Mouse (Mus musculus): ENCODE data around the gene Fgf4. TPM values are rescaled to one million over a fixed set of nuclear protein-coding genes. Genes with fewer than 3 reads are reported as not detected.

Fgf4 gene
- polyA plus RNA-seq, 1 experiment = not detected

DNA sequence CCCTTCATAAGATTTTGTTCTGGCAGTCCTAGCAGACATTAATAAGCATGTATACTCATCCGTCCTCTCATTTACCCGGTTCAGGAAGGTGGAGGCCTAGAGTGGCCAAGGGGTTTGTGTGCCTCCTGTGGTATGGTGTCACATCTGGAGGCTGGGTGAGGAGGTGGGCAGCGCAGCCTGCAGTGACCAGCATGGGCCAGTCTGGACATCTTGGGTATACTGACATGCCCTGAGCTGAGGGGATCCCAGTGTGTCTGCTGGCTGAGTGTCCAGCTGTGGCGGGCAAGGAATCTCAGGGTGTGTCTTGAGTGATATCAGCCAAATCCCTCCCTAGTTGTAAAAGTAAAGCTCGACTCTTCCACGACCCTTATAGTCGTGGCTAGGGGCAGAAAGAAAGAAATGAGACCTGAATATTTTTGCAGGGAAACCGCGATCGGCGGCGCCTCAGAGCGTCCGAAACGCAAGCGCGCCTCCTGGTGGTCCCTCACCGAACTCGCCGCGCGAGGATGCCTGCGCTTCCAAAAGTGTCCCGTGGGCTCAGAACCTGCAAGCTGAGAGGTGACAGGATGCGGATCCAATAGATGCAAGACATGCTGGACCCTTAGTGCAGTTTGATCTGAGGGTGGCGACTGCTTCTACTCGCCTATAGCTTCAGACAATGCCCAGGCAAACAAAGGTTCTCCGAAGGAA lies 59.7 kb downstream of the Fgf4 start:
- WGBS = 15% methylated on average over 28 of the region's 28 CpGs
- no peaks in the 10 kb centered on the region for H3K27me3 ChIP-seq (ENCODE audit: control insufficient read depth, insufficient read depth, low read length)
- H3K36me3 ChIP-seq (ENCODE audit: control insufficient read depth, insufficient read depth, low read length) = no peaks in the 10 kb centered on the region
- DNase-seq (ENCODE audit: low read depth in 1 of 2, low spot score in 2 of 2) = peak in 1 of 2 experiments; percentile 45
- no peak overlapping the region for H3K27ac ChIP-seq (ENCODE audit: insufficient read depth, low read length)
- TF ChIP-seq POLR2A (IDR thresholded peaks at IDR 0.05; ENCODE audit: low read depth, low read length) (no peak), CTCF (IDR thresholded peaks at IDR 0.05; ENCODE audit: extremely low read depth, insufficient read depth, insufficient read length, insufficient replicate concordance) (peak; percentile 88)
- H3K4me3 ChIP-seq (ENCODE audit: extremely low read depth, insufficient read depth, insufficient read length) = no peak overlapping the region
- no peaks in the 10 kb centered on the region for H3K4me1 ChIP-seq (ENCODE audit: control insufficient read depth, insufficient read depth, insufficient read length)

DNA sequence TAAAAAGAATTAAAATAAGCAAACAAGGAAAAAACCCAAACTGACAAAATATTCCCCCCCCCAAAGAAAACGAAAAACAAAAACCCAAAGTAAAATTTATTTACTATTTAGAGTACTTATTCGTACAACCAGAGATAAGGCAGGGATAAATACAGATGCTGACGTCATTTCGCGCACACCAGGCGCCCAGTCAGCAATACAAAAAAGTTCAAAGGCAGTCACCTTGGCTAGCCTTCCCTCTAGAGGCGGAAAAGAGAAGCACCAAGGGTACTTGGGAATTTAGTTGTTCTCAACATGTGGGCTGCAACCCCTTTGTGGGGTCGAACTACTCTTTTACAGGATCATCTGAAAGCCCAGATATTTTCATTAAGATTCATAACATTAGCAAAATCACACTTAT lies 60.6 kb downstream of the Fgf4 start:
- Histone ChIP-seq H3K36me3 (ENCODE audit: control insufficient read depth, insufficient read depth, low read length) (no peaks in the 10 kb centered on the region), H3K27ac (ENCODE audit: insufficient read depth, low read length) (no peak overlapping the region), H3K4me1 (ENCODE audit: control insufficient read depth, insufficient read depth, insufficient read length) (no peaks in the 10 kb centered on the region), H3K27me3 (ENCODE audit: control insufficient read depth, insufficient read depth, low read length) (no peaks in the 10 kb centered on the region), H3K4me3 (ENCODE audit: extremely low read depth, insufficient read depth, insufficient read length) (no peak overlapping the region)
- DNase-seq (ENCODE audit: low read depth in 1 of 2, low spot score in 2 of 2) = no peak
- 14% methylated on average over 8 of the region's 8 CpGs for WGBS
- TF ChIP-seq POLR2A (IDR thresholded peaks at IDR 0.05; ENCODE audit: low read depth, low read length) (no peak), CTCF (IDR thresholded peaks at IDR 0.05; ENCODE audit: extremely low read depth, insufficient read depth, insufficient read length, insufficient replicate concordance) (no peak)

DNA sequence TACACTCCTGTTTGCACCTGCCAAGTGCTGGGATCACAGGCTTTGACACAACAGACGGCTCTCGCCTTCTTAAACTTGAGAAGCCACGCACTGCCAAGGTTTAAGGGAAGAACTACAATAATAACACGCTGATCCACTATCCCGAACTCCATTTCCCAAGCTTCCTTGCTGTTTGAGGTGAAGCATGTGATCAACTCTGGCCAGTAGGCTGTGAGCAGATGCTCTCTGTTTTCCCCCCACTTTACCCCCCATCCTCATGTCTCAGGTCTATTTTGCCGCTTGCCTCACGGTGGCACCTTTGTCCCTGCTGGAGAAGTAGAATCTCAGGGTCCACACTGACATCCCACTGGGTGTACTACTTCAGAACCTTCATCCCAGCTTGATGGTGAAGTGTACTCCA lies 61.5 kb downstream of the Fgf4 start:
- 75% methylated on average over 7 of the region's 7 CpGs for WGBS
- no peak overlapping the region for H3K27ac ChIP-seq (ENCODE audit: insufficient read depth, low read length)
- no peaks in the 10 kb centered on the region for H3K4me1 ChIP-seq (ENCODE audit: control insufficient read depth, insufficient read depth, insufficient read length)
- TF ChIP-seq CTCF (IDR thresholded peaks at IDR 0.05; ENCODE audit: extremely low read depth, insufficient read depth, insufficient read length, insufficient replicate concordance) (no peak), POLR2A (IDR thresholded peaks at IDR 0.05; ENCODE audit: low read depth, low read length) (no peak)
- no peak for DNase-seq (ENCODE audit: low read depth in 1 of 2, low spot score in 2 of 2)
- no peaks in the 10 kb centered on the region for H3K36me3 ChIP-seq (ENCODE audit: control insufficient read depth, insufficient read depth, low read length)
- H3K27me3 ChIP-seq (ENCODE audit: control insufficient read depth, insufficient read depth, low read length) = no peaks in the 10 kb centered on the region
- H3K4me3 ChIP-seq (ENCODE audit: extremely low read depth, insufficient read depth, insufficient read length) = no peak overlapping the region

- DNase-seq (ENCODE audit: low read depth in 1 of 2, low spot score in 2 of 2) = no peak
- Histone ChIP-seq H3K4me1 (ENCODE audit: control insufficient read depth, insufficient read depth, insufficient read length) (peaks cover 6% of the 10 kb centered on the region; the same call in 1 of the 2 replicates), H3K4me3 (ENCODE audit: extremely low read depth, insufficient read depth, insufficient read length) (no peak overlapping the region), H3K27me3 (ENCODE audit: control insufficient read depth, insufficient read depth, low read length) (no peaks in the 10 kb centered on the region), H3K27ac (ENCODE audit: insufficient read depth, low read length) (no peak overlapping the region), H3K36me3 (ENCODE audit: control insufficient read depth, insufficient read depth, low read length) (no peaks in the 10 kb centered on the region)
- 78% methylated on average over 1 of the region's 1 CpGs for WGBS
- TF ChIP-seq POLR2A (IDR thresholded peaks at IDR 0.05; ENCODE audit: low read depth, low read length) (no peak), CTCF (IDR thresholded peaks at IDR 0.05; ENCODE audit: extremely low read depth, insufficient read depth, insufficient read length, insufficient replicate concordance) (no peak)
Observed at GRCm38 (mm10) chr7:144911121-144911520, 64.0 kb downstream of the Fgf4 start.

DNA sequence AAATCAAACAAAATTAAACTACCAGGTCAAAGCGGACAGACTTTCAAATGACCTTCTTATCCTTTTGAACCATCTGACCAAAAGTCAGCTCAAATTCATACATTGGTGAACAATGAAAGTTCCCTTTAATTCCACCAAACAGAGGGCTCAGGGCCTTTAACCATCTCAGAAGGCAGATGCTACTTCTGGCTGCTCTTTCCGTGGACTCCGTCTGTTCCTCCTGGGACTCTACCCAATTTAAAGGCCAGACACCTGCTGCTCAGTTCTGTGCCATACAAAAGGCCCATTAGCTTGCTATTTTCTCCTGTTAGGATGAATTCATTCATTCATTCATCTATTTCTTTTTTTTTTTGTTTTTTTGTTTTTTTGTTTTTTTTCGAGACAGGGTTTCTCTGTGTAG lies 65.7 kb downstream of the Fgf4 start:
- no peak overlapping the region for H3K27ac ChIP-seq (ENCODE audit: insufficient read depth, low read length)
- H3K4me3 ChIP-seq (ENCODE audit: extremely low read depth, insufficient read depth, insufficient read length) = no peak overlapping the region
- peaks cover 4% of the 10 kb centered on the region for H3K36me3 ChIP-seq (ENCODE audit: control insufficient read depth, insufficient read depth, low read length)
- H3K4me1 ChIP-seq (ENCODE audit: control insufficient read depth, insufficient read depth, insufficient read length) = peaks cover 8% of the 10 kb centered on the region; the same call in 1 of the 2 replicates
- TF ChIP-seq CTCF (IDR thresholded peaks at IDR 0.05; ENCODE audit: extremely low read depth, insufficient read depth, insufficient read length, insufficient replicate concordance) (no peak), POLR2A (IDR thresholded peaks at IDR 0.05; ENCODE audit: low read depth, low read length) (no peak)
- H3K27me3 ChIP-seq (ENCODE audit: control insufficient read depth, insufficient read depth, low read length) = no peaks in the 10 kb centered on the region
- DNase-seq (ENCODE audit: low read depth in 1 of 2, low spot score in 2 of 2) = no peak
- WGBS = 89% methylated on average over 4 of the region's 4 CpGs

DNA sequence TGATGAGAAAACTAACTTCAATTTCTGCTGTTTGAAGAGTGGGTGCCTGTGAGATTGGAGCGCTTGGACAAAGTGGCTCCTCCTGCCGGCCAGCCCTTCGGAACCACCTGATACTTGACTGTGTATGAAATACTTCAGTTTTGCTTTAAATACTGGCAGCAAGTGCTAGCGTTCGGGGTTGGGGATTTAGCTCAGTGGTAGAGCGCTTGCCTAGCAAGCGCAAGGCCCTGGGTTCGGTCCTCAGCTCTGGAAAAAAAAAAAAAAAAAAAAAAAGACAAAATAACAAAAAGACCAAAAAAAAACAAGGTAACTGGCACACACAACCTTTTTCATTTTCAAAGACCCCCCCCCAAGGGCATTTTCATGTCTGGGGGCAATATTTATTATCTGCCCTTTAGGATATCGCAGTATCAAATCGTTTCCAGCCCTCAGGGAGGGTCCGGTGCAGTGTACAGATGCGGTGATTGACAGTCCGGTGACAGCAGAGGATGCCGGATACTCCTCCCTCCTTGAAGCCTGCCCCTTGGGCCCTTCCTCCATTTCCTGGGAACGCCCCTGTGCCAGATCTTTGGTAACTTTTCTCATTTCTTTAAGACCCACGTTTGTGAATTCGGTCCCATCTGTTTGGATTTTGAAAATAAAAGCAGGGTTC lies 67.3 kb downstream of the Fgf4 start:
- 11% methylated on average over 17 of the region's 17 CpGs for WGBS
- Histone ChIP-seq H3K36me3 (ENCODE audit: control insufficient read depth, insufficient read depth, low read length) (peaks cover 13% of the 10 kb centered on the region), H3K4me1 (ENCODE audit: control insufficient read depth, insufficient read depth, insufficient read length) (peaks cover 8% of the 10 kb centered on the region; the same call in 1 of the 2 replicates), H3K27me3 (ENCODE audit: control insufficient read depth, insufficient read depth, low read length) (no peaks in the 10 kb centered on the region), H3K27ac (ENCODE audit: insufficient read depth, low read length) (peak overlapping the region; percentile 85), H3K4me3 (ENCODE audit: extremely low read depth, insufficient read depth, insufficient read length) (peak overlapping the region; percentile 97)
- no peak for DNase-seq (ENCODE audit: low read depth in 1 of 2, low spot score in 2 of 2)
- TF ChIP-seq CTCF (IDR thresholded peaks at IDR 0.05; ENCODE audit: extremely low read depth, insufficient read depth, insufficient read length, insufficient replicate concordance) (no peak), POLR2A (IDR thresholded peaks at IDR 0.05; ENCODE audit: low read depth, low read length) (no peak)

Other genes with a start within 250 kb of the Fgf4 start
- 6.5 and 7.4 TPM in 2 replicates for gene Ano1, start 95.4 kb upstream of the Fgf4 start, polyA plus RNA-seq (2012; rRNA removed)
- 0.27 TPM in 1 of 2 replicates, not detected in the other for gene Fgf3, start 9.3 kb upstream of the Fgf4 start, polyA plus RNA-seq (2012; rRNA removed)
- not detected in 2 replicates for gene Fgf15, start 49.2 kb downstream of the Fgf4 start, polyA plus RNA-seq (2012; rRNA removed)
- 8.4 and 9.3 TPM in 2 replicates for gene LTO1, start 67.7 kb downstream of the Fgf4 start, polyA plus RNA-seq (2012; rRNA removed)
- 34.9 and 35.0 TPM in 2 replicates for gene Ccnd1, start 92.6 kb downstream of the Fgf4 start, polyA plus RNA-seq (2012; rRNA removed)

All from spleen, adult 2 months (tissue).